ENCODE assay signal across 11 mouse cellular contexts in genomic region chr15:91260578-91260977, GRCm38 (mm10).
A peak's percentile ranks its signal among the peaks of the same experiment; 100 is the strongest.
DNase-seq lines count a peak whose midpoint lies in the region; ATAC-seq and TF ChIP-seq lines count a peak whose summit lies in the region.
"Had no signal": no experiment of that assay in that cellular context is flagged by ENCODE, and none has a peak within 500 bp of the region (broad histone marks: within the 10 kb centered on the region; RNA-seq: fewer than 3 reads in every experiment).

No protein-coding gene starts in this region.

- intact Hi-C loops in heart, postnatal 36 days (cut with DNase I) = no loop called here

- ATAC-seq in common myeloid progenitor, adult 5-6 weeks (replicated peaks; ENCODE audit: low read depth, poor library complexity, severe bottlenecking) = peak; percentile 72
- 0 out of 2 replicates have a peak, but pooled peaks have one; percentile 25 for ATAC-seq in granulocyte monocyte progenitor cell, adult 5-6 weeks (replicated peaks; ENCODE audit: poor library complexity, severe bottlenecking)
- ATAC-seq in megakaryocyte-erythroid progenitor cell, adult 5-6 weeks (replicated peaks; ENCODE audit: low FRiP score, low TSS enrichment, poor library complexity, severe bottlenecking) = peak; percentile 100
- ATAC-seq: activated CD4-positive, CD25-positive, alpha-beta regulatory T cell, adult 4 months had no signal

- TF ChIP-seq CTCF in layer of hippocampus, adult 2 months (conservative IDR thresholded peaks at IDR 0.05) = peak; percentile 48

- no peak overlapping the region for H3K4me3 ChIP-seq in layer of hippocampus, adult 2 months
- H3K4me3 ChIP-seq: embryonic facial prominence, embryonic 13.5 days had no signal

- H3K27ac ChIP-seq in layer of hippocampus, adult 2 months = no peak overlapping the region
- H3K27ac ChIP-seq: embryonic facial prominence, embryonic 13.5 days had no signal

- no peak for DNase-seq in layer of hippocampus, adult 2 months (ENCODE audit: low spot score in 2 of 2)
- no peak for DNase-seq in layer of hippocampus, adult 18-20 months (ENCODE audit: low spot score in 2 of 2)
- DNase-seq in heart, postnatal 36 days = no peak
- no peak for DNase-seq in thymus, postnatal 14 days
- DNase-seq: cerebellum, adult 2 months; lung, postnatal 36 days had no signal

Comparison
In these comparisons a context has a peak if more than half of its experiments do, and no peak if none do; other contexts are left out.
1. ATAC-seq: peak in every context shown above with its lines; median percentile 100 in megakaryocyte-erythroid progenitor cell, adult 5-6 weeks; 72 in common myeloid progenitor, adult 5-6 weeks; 25 in granulocyte monocyte progenitor cell, adult 5-6 weeks.